Mouse (Mus musculus) frontal cortex, adult 2 months (tissue): Measurements from ENCODE around the gene Gm20815. TPM values are rescaled to one million over a fixed set of nuclear protein-coding genes. Genes with fewer than 3 reads are reported as not detected.
"Not testable (repeated sequence)": the region's sequence is repeated elsewhere in the genome, so short reads cannot be mapped to it uniquely, and the experiment has no call there.

Source experiments
- DNase-seq, 2 experiments: peaks; one replicate each; pipeline ENCODE4 v3.0.0; 2022; ENCODE audit warnings: low spot score in 1 of 2; ENCODE audit errors: extremely low spot score in 1 of 2
- polyA plus RNA-seq: library from polyadenylated mRNA; depleted of rRNA; stranded (reverse); fragments of >200 nt; gene quantifications from 2 replicates; pipeline ENCODE4 v1.2.3, GENCODE M21; 2012; rRNA removed

Gm20815 gene
- not detected in 2 replicates for polyA plus RNA-seq

GRCm38 (mm10) chrY:8835069-8835468, at the start of gene Gm20815:
Gm20815 (minus strand) TSS chrY:8835169.
- DNase-seq: not testable (repeated sequence)
